Mouse (Mus musculus): ENCODE results near the gene Fam24b. TPM values are rescaled to one million over a fixed set of nuclear protein-coding genes. Genes with fewer than 3 reads are reported as not detected.

Gene Fam24b
- polyA plus RNA-seq (2015; fragmentation: Nextera tagmentation; extraction: Ambion mirVana) = not detected in 2 replicates

DNA sequence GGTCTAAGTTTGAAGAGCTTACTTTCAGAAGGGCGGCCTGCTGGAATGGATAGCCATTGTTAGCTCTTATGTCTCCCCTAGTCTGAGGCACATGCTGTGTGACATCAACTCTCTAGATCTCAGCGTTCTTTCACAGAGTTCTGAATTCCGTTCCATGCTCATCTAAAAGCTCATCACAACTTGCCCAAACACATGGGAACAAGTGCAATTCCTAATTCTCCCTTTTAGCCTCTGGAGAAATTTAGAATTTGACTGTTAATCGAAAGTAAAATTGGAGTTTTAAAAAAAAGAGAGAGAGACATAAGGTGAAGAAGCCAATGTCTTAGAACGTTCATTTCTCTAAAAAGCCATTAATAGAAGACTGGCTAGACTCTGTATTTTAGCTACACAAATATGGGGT lies at the start of gene Fam24b:
Fam24b (minus strand) TSS at position 101 of the 400 bp plus-strand sequence.

DNA sequence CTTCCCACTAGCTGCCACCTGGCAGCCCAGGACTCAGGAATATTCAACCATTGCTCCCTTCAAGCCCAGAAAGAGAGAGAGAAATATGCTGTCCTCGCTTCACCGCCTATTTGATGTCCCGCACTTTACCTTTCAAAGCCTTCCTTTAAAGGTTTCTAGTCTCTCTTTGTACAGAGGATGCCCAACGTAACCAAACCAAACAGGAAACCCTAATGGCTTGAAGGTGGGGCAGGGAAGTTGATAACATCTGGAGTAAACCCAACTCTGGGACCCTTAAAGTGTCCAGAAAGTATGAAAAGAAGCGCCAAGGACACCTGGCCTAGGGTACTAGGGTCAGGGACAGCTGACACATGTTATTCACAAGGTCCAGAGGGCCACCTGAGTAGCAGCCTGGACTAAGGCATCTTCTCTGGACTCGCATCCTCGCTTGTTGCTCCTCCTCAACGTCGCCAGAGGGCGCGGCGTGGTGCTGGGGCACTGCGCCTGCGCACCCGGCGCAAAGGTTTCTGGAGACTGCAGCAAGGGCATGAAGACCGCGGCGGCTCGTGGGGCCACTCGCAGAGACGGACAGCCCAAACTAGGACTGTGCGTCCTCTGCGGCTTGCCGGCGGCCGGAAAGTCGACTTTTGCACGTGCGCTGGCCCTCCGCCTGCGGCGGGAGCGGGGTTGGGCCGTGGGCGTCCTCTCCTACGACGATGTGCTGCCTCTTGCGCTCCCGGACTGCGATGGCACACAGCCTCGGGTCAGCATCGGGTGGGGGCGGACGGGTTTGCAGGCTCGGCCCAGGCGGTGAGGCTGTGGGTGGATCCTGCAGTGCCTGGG lies 41.5 kb upstream of the Fam24b start, which contains the start of gene Pstk:
Pstk (plus strand) TSS at position 494 of the 822 bp plus-strand sequence.

GRCm38 (mm10) chr7:131362615-131363300 lies 33.4 kb upstream of the Fam24b start, which contains the start of gene 2310057M21Rik:
TSS of gene 2310057M21Rik (minus strand) at chr7:131362759.

DNA sequence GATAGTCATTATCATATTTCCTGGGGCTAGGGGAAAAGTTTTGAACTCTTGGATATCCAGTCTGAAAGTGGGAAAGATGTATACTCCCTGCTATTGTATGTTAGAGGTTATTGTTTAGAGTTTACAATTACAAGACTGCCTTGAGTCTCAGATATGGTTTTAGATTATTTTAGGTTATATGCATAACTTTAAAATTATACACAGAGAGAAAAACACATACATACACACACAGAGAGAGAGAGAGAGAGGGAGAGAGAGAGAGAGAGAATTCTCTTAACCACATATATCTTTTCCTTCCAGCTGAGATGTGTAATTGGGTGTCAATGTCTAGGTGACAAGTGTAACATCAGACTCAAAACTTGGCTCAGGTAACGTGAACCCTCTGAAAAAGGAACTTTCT lies 4.2 kb upstream of the Fam24b start, which contains the start of gene Fam24a:
Fam24a (plus strand) TSS at position 301 of the 400 bp plus-strand sequence.

GRCm38 (mm10) chr7:131322192-131322591 lies 7.1 kb downstream of the Fam24b start, which contains the start of gene Cuzd1:
TSS of gene Cuzd1 (minus strand) at chr7:131322292.

Other genes starting within 250 kb of the Fam24b start
- gene 4933402N03Rik, start 183.2 kb downstream of the Fam24b start, polyA plus RNA-seq (2015; fragmentation: Nextera tagmentation; extraction: Ambion mirVana) = not detected in 2 replicates
- not detected in 2 replicates for gene 5430419D17Rik, start 155.1 kb downstream of the Fam24b start, polyA plus RNA-seq (2015; fragmentation: Nextera tagmentation; extraction: Ambion mirVana)
- gene Cuzd1, start 7.2 kb downstream of the Fam24b start, polyA plus RNA-seq (2015; fragmentation: Nextera tagmentation; extraction: Ambion mirVana) = 0.05 and 0.18 TPM in 2 replicates
- not detected in 2 replicates for gene Fam24a, start 4.3 kb upstream of the Fam24b start, polyA plus RNA-seq (2015; fragmentation: Nextera tagmentation; extraction: Ambion mirVana)
- 14.3 and 16.4 TPM in 2 replicates for gene 2310057M21Rik, start 33.2 kb upstream of the Fam24b start, polyA plus RNA-seq (2015; fragmentation: Nextera tagmentation; extraction: Ambion mirVana)
- 66.0 and 78.8 TPM in 2 replicates for gene Pstk, start 41.6 kb upstream of the Fam24b start, polyA plus RNA-seq (2015; fragmentation: Nextera tagmentation; extraction: Ambion mirVana)
- 5.7 and 7.8 TPM in 2 replicates for gene Ikzf5, start 81.0 kb upstream of the Fam24b start, polyA plus RNA-seq (2015; fragmentation: Nextera tagmentation; extraction: Ambion mirVana)
- gene Acadsb, start 81.1 kb upstream of the Fam24b start, polyA plus RNA-seq (2015; fragmentation: Nextera tagmentation; extraction: Ambion mirVana) = 92.8 and 98.1 TPM in 2 replicates
- gene Hmx3, start 213.4 kb upstream of the Fam24b start, polyA plus RNA-seq (2015; fragmentation: Nextera tagmentation; extraction: Ambion mirVana) = not detected in 2 replicates
- not detected in 2 replicates for gene Hmx2, start 219.3 kb upstream of the Fam24b start, polyA plus RNA-seq (2015; fragmentation: Nextera tagmentation; extraction: Ambion mirVana)
- gene Bub3, start 230.7 kb upstream of the Fam24b start, polyA plus RNA-seq (2015; fragmentation: Nextera tagmentation; extraction: Ambion mirVana) = 84.2 and 85.7 TPM in 2 replicates